Mouse (Mus musculus) myocyte (in vitro differentiated cells): ENCODE data around the gene Zfp677. TPM values are rescaled to one million over a fixed set of nuclear protein-coding genes. Genes with fewer than 3 reads are reported as not detected.
A peak's percentile ranks its signal among the peaks of the same experiment; 100 is the strongest.
"Not testable (repeated sequence)": the region's sequence is repeated elsewhere in the genome, so short reads cannot be mapped to it uniquely, and the experiment has no call there.

Source experiments
- H3K27me3 ChIP-seq: one replicate; pipeline ENCODE4 v1.6.1; 2011; ENCODE audit not compliant: control insufficient read depth, insufficient read depth, insufficient read length
- H3K36me3 ChIP-seq: one replicate; pipeline ENCODE4 v1.6.1; 2011; ENCODE audit not compliant: control insufficient read depth, insufficient read depth
- H3K4me2 ChIP-seq: one replicate; pipeline ENCODE4 v1.6.1; 2011; ENCODE audit warnings: low read depth, control low read depth
- H3K4me3 ChIP-seq: one replicate; pipeline ENCODE4 v1.5.1; 2011; ENCODE audit warnings: mild to moderate bottlenecking, control low read depth, moderate library complexity
- H3K79me2 ChIP-seq: one replicate; pipeline ENCODE4 v1.6.1; 2011; ENCODE audit not compliant: control insufficient read depth, insufficient read depth
- H3ac ChIP-seq: one replicate; pipeline ENCODE4 v1.6.1; 2011; ENCODE audit not compliant: control insufficient read depth, insufficient read length
- MYOD1 ChIP-seq, 3 experiments: IDR thresholded peaks; one replicate each; pipeline ENCODE4 v1.6.1; 2011; ENCODE audit warnings: control low read depth in 2 of 3, low read depth in 2 of 3, mild to moderate bottlenecking in 2 of 3, moderate library complexity in 1 of 3; ENCODE audit not compliant: insufficient read length in 2 of 3, control insufficient read depth in 1 of 3
- MYOG ChIP-seq, 3 experiments: IDR thresholded peaks; one replicate each; pipeline ENCODE4 v1.6.1; 2011; ENCODE audit warnings: control low read depth in 2 of 3, low read depth in 2 of 3, mild to moderate bottlenecking in 2 of 3; ENCODE audit not compliant: insufficient read length in 2 of 3, control insufficient read depth in 1 of 3, insufficient read depth in 1 of 3
- POLR2A ChIP-seq: IDR thresholded peaks from one replicate; pipeline ENCODE4 v1.6.1; 2011; ENCODE audit warnings: low read depth, mild to moderate bottlenecking, control low read depth, moderate library complexity; ENCODE audit not compliant: insufficient read length
- POLR2AphosphoS2 ChIP-seq: IDR thresholded peaks from one replicate; pipeline ENCODE4 v1.6.1; 2011; ENCODE audit warnings: low read depth, control low read depth; ENCODE audit not compliant: insufficient read length
- polyA plus RNA-seq: library from polyadenylated mRNA; unstranded; fragments of >200 nt; fragmentation: generic; extraction: Trizol; gene quantifications from one replicate; pipeline ENCODE4 v1.2.1, GENCODE M21; 2012; ENCODE audit warnings: missing spikeins

Zfp677 gene
- polyA plus RNA-seq, 1 experiment: 0.10 TPM

DNA sequence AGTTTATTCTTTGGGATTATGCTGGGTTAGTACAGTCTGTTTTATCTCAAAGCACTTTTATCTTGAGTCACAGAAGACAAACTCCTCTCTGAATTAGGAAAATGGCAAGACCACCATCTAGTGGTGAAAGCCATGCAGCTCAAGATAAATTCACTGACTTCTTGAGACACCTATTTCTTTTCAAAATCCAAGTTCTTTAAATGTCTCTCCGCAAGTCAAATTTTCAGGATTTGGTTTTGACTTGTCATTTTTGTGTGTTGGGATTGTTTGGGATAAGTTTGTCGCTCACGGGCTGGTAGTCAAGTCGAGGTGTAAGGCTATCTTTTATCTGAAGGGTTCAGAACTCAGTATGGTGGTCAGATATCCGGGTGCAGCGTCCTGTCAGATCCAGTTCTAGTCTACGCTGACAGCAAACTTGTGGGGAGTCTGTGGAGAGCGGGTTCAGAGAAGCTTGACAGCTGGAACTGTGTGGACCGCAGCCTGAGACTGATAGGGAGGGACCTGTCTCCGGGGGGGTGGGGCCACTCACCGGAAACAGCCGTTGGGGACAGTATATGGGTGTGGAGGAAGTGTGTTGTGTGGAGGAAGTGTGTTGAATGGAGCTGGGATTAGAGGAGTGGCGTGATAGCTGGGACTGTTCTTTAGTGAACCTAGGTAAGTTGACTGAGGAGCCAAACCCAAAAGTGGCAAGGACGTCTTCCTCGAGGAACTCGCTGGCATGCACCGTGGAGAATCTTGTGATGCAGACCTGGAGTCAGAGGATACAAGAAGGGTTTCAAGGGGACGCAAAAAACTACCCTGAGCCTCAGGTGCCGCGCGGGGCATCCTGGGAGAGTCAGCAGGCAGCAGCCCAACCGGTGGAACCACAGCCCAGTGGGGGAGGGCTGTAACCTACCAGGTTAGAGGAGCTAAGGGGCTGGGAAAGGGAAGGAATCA is 39.4 kb downstream of the Zfp677 start, which contains the start of gene Zfp54:
Zfp54 (plus strand) TSS at position 564 of the 936 bp plus-strand sequence.
- Histone ChIP-seq H3K4me3 (peak within 1 kb of the TSS; percentile 45), H3K36me3 (no peaks in the 10 kb centered on the region), H3K79me2 (no peaks in the 10 kb centered on the region), H3K27me3 (peaks cover 6% of the 10 kb centered on the region), H3K4me2 (peak within 1 kb of the TSS; percentile 100), H3ac (peak within 1 kb of the TSS; percentile 37)
- TF ChIP-seq MYOG (IDR thresholded peaks at IDR 0.05; ENCODE audit: control insufficient read depth in 1 of 3, insufficient read depth in 1 of 3, insufficient read length in 2 of 3, low read depth in 2 of 3) (peak in 2 of 3 experiments; percentile 19 to 40), MYOD1 (IDR thresholded peaks at IDR 0.05; ENCODE audit: control insufficient read depth in 1 of 3, insufficient read length in 2 of 3, low read depth in 2 of 3) (peak in 1 of 3 experiments; percentile 32), POLR2A (peak; percentile 51), POLR2AphosphoS2 (no peak)

DNA sequence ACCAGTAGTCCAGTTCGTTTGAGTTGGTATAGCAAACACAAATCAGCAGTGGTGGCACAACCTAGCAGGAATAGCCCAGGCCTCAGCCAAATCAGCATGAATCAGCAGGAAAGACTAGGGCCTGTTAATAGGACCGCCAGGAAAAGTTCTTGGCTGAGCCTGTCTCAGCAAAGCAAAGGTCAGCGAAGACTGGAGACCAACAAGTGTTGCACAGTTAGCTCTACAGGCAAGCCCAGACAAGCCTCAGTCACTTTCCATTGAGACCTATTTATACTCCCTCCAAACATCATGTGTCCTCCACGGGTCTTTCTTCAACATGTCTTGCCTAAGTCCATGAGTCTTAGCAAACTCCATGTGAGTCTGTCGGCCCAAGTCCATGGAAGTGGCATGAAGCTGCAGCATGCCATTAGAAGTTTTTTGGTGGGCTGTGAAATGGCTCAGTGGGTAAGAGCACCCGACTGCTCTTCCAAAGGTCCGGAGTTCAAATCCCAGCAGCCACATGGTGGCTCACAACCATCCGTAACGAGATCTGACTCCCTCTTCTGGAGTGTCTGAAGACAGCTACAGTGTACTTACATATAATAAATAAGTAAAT is 55.4 kb downstream of the Zfp677 start:
- not testable (repeated sequence) for H3ac ChIP-seq, H3K79me2 ChIP-seq, H3K4me3 ChIP-seq, H3K27me3 ChIP-seq, H3K4me2 ChIP-seq
- H3K36me3 ChIP-seq: peaks cover 11% of the 10 kb centered on the region

Other genes starting within 250 kb of the Zfp677 start
- not detected for gene Vmn1r234, start 157.7 kb upstream of the Zfp677 start, polyA plus RNA-seq
- gene Vmn1r235, start 127.3 kb upstream of the Zfp677 start, polyA plus RNA-seq: not detected
- not detected for gene Vmn1r236, start 100.8 kb upstream of the Zfp677 start, polyA plus RNA-seq
- gene Vmn1r237, start 71.9 kb upstream of the Zfp677 start, polyA plus RNA-seq: not detected
- 0.59 TPM for gene Zfp54, start 39.5 kb downstream of the Zfp677 start, polyA plus RNA-seq
- gene Zfp51, start 66.6 kb downstream of the Zfp677 start, polyA plus RNA-seq: 1.5 TPM
- 1.5 TPM for gene Zfp53, start 105.2 kb downstream of the Zfp677 start, polyA plus RNA-seq
- gene Zfp52, start 151.8 kb downstream of the Zfp677 start, polyA plus RNA-seq: 1.9 TPM
- 2.0 TPM for gene Zfp948, start 183.3 kb downstream of the Zfp677 start, polyA plus RNA-seq